Mouse (Mus musculus): ENCODE measurements at regions not wholly inside any gene's neighbourhood (a gene's known extent, or its start where the extent isn't known, plus 50 kb on each side); places are given as distances from the start of the nearest gene placed in this dataset.

DNA sequence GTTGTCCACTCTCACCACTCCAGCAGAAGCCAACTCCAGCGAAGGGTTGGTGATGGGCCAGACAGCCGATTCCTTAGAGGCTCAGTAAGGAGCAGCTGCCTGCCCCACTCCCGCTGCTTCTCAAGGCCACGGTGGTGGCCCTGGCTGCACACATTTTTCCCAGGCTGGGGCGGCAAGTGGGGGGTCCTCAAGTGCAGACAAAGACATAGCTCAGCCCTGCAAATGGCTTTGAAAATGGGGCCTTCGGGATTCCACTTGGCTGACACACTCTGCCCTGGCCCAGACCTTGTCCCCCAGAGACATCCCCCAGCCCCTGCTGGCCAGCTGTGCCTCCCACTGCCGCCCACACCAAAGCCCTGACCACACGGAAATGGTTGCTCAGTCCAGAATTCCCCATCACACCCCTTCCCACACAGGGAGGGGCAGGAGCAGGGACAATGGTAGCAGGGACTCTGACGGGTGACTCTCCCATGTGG is 475.9 kb downstream of the Bnc2 start:
- no peak for DNase-seq (ENCODE audit: low spot score in 2 of 2)
- intact Hi-C loops (cut with DNase I) = no loop called here

DNA sequence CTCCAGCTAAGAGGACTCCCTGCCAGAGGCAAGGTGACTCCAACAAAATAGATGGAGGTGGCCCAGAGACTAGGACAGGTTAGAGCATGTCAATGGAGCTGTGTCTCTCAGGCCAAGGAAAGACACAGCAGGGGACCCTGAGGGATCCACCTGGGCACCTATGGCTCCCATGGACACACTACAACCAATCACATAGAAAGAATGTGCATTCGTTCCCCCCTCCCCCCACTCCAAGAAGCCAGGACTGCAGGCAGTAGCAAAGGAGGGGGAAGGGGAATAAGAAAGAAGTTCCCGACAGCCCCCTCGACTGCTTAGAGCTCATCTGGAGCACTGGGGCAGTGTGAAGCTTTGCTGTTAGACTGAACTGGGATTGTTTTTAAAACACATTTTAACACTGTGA is 474.1 kb downstream of the Bnc2 start:
- intact Hi-C loops (cut with DNase I) = no loop called here
- DNase-seq (ENCODE audit: low spot score in 2 of 2) = no peak

DNA sequence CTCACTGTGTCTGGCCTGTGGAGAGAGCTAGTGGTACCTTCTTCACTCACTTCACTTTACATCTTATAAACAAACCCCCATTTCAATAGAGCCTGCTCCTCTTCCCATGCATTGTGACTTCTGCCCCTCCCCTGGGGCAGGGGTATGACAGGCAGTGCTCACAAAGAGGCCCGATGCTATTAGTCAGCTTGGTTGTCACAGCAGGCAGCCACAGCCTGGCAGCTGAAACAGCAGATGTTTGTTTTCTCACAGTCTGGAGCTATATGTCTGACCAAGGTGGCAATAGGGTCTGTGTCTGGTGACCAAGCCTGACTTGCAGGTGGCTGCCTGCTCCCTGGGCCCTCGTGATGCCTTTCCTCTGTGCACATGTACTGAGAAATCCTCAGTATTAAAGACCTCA is 472.8 kb downstream of the Bnc2 start:
- intact Hi-C loops (cut with DNase I) = no loop called here
- DNase-seq (ENCODE audit: low spot score in 2 of 2) = peak in 1 of 2 experiments; percentile 4

DNA sequence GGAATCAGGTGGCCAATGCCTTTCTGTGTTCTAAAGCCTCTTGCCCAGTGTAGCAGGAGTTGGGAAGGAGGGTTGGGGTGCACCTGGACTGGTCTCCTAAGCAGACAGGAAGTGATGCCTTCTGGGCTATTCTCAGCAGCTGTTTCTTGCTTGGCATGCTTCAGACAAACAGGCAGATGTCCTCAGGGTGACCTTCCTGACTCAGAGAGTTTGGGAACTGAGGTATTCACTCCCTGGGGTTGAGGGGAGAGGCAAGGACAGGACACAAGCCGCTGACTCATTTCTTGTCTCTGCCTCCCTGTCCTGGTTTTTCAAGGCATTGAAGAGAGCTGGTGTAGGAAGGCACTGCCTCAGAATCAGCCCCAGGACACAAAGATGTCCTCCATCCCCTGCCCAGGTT is 471.4 kb downstream of the Bnc2 start:
- intact Hi-C loops (cut with DNase I) = no loop called here

DNA sequence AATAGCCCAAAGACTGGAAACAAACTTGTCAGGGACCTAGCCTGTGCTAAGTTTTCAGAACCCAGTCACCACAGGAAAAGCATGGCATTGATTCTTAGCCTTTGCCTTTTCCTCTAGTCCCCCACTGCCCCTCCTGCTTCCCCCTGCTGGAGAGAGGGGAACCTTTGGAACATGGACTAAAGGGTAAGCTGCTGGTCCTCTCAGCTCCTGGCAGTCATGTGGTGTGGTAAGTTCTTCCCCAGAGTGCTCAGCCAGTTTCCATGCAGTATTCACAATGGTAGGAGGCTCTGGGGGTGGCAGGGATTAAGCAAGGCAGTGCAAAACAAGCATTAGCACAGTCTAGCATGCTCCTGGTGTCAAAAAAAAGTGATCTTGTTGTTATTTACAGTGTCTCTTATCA is 470.3 kb downstream of the Bnc2 start:
- intact Hi-C loops (cut with DNase I) = no loop called here
- DNase-seq (ENCODE audit: low spot score in 2 of 2) = no peak

More for the DNA sequence above, 471.4 kb downstream of the Bnc2 start:
- DNase-seq (ENCODE audit: low spot score in 2 of 2) = peak in 1 of 2 experiments; percentile 7

DNA sequence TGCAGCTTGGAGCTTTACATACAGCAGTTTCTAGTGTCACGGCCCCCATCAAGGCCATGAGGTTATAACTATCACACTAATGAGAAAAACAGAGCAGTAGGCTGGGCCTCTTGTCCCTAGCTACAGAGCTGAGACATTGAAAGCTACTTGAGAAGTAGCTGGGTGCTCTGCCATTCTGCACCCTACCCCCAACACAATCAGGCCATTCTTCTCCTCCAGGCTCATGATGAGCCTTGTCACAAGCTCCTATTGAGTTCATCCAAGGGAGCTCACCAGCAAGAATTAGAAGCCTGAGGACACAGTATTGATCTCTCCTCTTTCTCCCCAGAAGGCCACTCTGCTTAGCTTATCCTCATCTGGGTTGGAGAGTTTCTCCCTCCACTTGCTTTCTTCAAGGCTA is 466.9 kb downstream of the Bnc2 start:
- intact Hi-C loops (cut with DNase I) = no loop called here

DNA sequence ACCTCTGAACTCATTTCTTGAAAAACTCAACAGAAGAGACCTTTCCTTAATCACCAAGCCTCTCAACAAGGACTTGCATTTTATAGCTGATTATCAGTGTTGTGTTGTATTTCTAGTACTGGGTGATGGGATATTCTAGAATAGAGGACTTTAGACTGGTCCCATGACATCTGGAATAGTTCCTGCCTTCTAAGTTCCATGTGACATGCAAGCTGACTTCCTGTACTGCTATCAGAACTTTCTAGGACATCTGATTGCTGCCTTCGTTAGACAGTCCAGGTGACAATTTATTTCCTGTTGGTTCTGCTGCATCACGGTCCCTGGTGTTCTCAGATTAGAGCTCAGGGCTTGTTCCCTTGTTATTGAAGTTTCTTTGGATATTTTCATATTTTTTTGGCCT is 465.5 kb downstream of the Bnc2 start:
- intact Hi-C loops (cut with DNase I) = no loop called here
- no peak for DNase-seq (ENCODE audit: low spot score in 2 of 2)

More for the DNA sequence above, 466.9 kb downstream of the Bnc2 start:
- peak in 1 of 2 experiments; percentile 3 for DNase-seq (ENCODE audit: low spot score in 2 of 2)

DNA sequence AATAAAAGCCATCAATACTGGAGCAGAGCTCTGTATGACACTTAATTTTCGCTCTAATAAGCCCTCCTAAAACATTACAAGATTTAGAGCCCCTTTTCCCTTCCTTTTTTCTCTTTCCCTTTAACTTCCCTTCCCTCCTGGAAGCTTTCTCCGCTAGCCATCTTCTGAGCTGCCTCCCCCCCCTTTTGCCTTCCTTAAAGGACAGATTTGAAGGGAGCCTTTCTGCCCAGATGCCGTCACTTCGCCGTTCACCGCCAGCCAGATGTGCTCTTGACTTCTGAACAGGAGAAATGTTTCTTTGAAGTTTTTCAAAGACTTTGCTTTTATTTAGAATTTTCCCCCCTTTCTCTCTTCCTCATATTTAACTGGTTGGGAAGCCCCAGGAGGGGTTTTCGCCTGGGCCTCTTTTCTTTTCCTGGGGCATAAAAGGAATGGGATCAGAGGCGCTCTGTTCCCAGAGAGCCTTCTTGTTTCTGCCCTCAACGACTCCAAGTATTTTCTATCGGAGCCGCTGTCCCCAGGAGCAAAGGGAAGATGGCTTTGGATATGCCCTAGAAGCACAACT is 463.7 kb downstream of the Bnc2 start:
- intact Hi-C loops (cut with DNase I) = no loop called here
- no peak for DNase-seq (ENCODE audit: low spot score in 2 of 2)

DNA sequence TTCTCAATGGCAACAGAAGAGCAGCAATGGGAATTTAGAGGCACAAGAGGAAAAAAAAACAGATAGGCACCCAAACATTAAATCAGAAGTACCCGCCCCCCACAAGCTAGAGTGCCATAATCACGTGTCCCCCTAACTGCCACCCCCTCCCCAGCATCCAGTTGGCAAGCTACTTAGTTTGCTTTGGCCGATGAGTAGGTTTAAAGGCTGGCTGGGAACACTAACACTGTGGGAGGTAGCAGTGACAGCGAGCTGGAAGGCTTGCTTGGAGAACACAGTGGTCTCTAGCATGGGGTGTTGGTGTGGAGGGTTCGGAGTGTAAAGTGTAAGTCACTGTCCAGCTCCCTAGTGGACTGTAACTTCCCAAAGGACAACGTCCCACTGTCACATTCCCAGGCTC is 463.1 kb downstream of the Bnc2 start:
- DNase-seq (ENCODE audit: low spot score in 2 of 2) = peak in 1 of 2 experiments; percentile 8
- intact Hi-C loops (cut with DNase I) = no loop called here

DNA sequence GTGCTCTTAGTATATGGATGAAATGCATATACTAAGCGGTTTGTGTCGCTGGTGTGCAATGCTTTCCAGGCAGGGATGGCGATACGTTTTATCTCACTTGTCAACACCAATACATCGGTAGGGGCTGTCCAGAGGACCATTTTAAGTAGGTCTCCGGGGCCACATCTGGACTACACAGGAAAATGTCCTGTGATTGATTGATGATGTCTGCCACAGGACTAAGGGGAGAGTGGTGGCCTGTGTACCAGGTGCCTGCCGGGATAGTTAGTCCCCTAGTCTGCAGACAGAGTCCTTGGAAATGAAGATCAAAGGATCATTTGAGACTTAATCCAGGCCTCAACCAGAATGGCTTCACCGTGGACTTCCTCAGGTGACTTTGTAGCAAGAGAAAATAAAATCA is 460.6 kb downstream of the Bnc2 start:
- intact Hi-C loops (cut with DNase I) = no loop called here
- no peak for DNase-seq (ENCODE audit: low spot score in 2 of 2)

DNA sequence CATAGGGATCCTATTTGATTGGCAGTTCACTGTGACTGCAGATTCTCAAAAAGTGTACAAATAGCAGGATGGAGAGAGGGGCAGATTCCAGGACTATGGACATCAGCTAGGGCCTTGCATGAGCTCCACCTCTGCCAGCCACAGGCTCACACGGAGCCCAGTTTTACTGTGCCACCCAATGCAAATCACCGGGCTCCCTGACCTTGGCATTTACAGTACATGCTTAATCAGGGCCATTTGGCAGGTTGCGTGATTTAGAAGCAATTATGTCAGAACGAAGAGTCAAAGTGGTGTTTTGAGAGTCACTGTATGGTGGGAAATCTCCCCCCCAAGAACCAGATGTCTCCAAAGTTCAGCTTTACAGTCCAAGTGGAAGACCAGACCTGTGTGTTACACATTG is 456.1 kb downstream of the Bnc2 start:
- DNase-seq (ENCODE audit: low spot score in 2 of 2) = no peak
- intact Hi-C loops (cut with DNase I) = no loop called here

DNA sequence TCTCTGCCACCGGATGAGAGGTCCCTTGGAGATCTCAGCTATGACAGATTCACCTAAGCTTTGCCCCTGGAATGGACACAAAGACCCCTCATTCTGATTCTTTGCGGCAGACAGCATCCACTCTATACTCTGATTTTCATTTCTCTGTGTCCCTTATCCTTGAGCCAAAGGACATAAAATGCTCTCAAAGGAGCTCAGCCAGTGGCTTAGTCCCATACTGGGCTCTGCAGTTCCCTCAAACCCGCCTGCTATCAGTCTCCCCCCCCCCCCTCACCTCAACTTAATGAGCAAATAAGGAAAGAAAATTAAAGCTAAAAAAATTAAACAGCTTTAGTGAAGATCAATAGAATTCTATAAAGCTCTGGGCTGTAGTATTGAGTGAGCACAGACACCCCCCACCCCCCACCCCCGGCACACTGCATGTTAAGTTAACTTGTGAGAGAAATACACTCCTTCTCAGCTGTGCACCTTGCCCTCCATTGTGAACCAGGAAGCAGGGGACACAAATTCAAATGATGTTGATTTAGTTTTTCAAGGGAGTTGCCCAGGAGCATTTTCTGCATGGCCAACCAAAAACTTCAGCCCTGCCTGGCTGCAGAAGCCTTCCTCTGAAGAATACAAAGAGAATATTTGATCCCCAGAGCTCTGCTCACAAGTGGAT is 452.9 kb downstream of the Bnc2 start:
- DNase-seq (ENCODE audit: low spot score in 2 of 2) = no peak
- intact Hi-C loops (cut with DNase I) = no loop called here

DNA sequence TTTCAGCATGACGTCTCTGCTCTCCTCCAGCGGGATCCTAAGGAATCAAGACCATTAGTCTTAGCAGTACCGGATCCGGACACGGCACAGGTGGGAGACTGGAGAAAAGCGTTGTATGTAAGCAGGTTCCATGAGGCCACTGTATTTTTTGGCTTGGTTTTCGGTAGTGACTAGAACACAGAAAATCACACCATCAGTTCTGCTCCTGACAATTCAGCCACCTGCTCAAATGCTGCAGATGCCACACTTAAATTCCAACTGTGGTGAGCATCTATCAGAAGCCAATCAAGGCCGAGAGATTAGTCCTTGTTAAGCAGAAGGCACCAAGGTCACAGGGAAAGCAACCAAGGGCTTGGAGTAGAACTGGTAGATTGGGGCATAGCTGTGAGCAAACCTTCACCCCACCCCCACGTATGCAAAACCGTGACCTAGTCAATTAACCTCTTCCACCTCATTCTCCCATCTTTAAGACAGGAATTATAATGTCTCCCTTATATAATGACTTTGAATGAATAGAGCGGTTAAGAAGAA is 452.2 kb downstream of the Bnc2 start:
- DNase-seq (ENCODE audit: low spot score in 2 of 2) = no peak
- intact Hi-C loops (cut with DNase I) = no loop called here

DNA sequence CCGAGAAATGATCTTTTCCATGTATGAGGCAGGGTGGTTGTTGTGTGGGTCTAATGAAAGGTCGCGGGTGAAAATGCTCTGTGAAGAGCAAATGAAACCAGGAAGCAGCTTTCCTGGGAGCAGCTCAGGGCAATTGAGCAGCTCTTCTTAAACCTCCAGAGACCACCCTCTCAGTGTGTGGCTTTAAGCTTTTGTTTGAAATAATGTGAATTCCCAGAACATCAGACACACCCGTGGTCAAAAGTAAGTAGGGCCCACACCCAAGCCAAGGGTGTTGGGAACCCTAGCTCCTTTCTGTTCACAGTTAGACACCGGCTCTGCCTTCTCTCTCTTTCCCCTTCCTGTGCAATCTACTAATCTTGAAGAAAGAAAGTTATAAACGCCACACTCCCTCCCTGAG is 450.5 kb downstream of the Bnc2 start:
- intact Hi-C loops (cut with DNase I) = no loop called here
- no peak for DNase-seq (ENCODE audit: low spot score in 2 of 2)
